Mouse (Mus musculus) CH12.LX (cell line): ENCODE results near the gene Cbr2.

Source experiments
- CHD2 ChIP-seq: IDR thresholded peaks from 2 replicates; pipeline ENCODE4 v1.6.1; 2011; ENCODE audit warnings: low read length, improper control_type of control experiment
- CTCF ChIP-seq, 2 experiments: IDR thresholded peaks in 1 of 2; conservative IDR thresholded peaks in 1 of 2; 2 replicates each; pipeline ENCODE4 v1.5.1; 2011 to 2012; ENCODE audit warnings: low read depth in 2 of 2, low read length in 2 of 2, improper control_type of control experiment in 1 of 2, inconsistent platforms in 1 of 2, mild to moderate bottlenecking in 1 of 2, moderate library complexity in 1 of 2
- ETS1 ChIP-seq: conservative IDR thresholded peaks from 2 replicates; pipeline ENCODE4 v1.6.1; 2012; ENCODE audit warnings: low read depth, mild to moderate bottlenecking, inconsistent platforms, low read length, improper control_type of control experiment, moderate library complexity
- MAFK ChIP-seq: IDR thresholded peaks from 2 replicates; pipeline ENCODE4 v1.6.1; 2011; ENCODE audit warnings: low read length, improper control_type of control experiment; ENCODE audit not compliant: insufficient replicate concordance

DNA sequence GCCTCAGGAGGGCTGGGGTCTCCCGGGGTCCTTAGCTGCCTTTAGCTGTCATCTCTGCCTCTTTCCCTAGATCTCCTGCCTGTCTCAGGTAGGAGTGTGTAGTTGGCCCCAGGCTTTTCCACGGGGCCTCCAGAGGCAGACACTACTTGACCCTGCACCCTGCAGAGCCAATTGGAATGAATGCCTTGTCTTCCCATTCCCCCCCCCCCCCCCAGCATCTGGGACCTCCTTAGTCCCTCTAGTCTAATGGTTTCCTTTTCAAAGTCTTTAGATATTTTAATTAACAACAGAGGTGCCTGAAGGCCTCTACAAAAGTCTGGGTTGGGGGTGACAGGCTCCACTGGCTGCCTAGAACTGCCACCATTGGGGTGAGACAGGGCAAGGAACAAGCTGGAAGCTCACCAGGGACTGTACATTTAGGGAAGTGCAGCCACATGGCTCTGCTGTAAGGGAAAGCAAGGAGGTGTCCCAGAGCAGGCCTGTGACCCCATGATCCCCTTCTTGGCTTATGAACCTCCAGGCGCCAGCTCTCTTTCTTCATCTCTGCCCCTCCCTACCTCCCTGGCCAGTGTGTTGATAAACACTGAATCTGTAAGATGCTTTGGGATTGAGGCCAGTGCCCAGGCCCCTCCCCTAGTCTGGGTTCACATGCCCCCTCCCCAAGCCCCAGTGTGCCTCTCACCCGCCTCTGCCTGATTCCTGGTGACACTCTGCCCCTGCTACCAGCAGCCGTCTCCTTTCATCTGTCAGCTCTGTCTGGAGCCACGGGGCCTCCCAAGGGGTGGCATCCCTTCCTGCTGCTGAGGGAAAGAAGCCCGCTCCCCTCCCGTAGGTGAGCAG, 27.2 kb downstream of the Cbr2 start:
- TF ChIP-seq ETS1 (no peak), CTCF (conservative IDR thresholded peaks at IDR 0.05 in 1 of 2, IDR thresholded peaks at IDR 0.05 in 1 of 2; ENCODE audit: low read depth in 2 of 2, low read length in 2 of 2) (no peak), MAFK (no peak), CHD2 (no peak)
